Mouse (Mus musculus) heart, adult 8-10 months (tissue): Measurements from ENCODE around the gene Cldn4. TPM values are rescaled to one million over a fixed set of nuclear protein-coding genes. Genes with fewer than 3 reads are reported as not detected.
A peak's percentile ranks its signal among the peaks of the same experiment; 100 is the strongest.

ENCODE experiments used
- DNase-seq: peaks from one replicate; pipeline ENCODE4 v3.0.0; 2022; ENCODE audit warnings: low spot score
- total RNA-seq, 4 experiments: library from RNA; stranded (reverse); gene quantifications; 2 replicates each; pipeline ENCODE4 v1.2.4; 2022

The Cldn4 gene
- total RNA-seq: not detected

- no peak for DNase-seq
Measured at GRCm38 (mm10) chr5:134946857-134947255, at the start of gene Cldn4. TSS of gene Cldn4 (minus strand) at chr5:134946934.

GRCm38 (mm10) chr5:134992566-134992965 lies 45.8 kb upstream of the Cldn4 start:
- no peak for DNase-seq

- DNase-seq: no peak
Measured at GRCm38 (mm10) chr5:134989741-134990140, 43.0 kb upstream of the Cldn4 start.

GRCm38 (mm10) chr5:134989166-134989565 lies 42.4 kb upstream of the Cldn4 start:
- DNase-seq: no peak

GRCm38 (mm10) chr5:134986298-134987268 lies 39.8 kb upstream of the Cldn4 start:
- no peak for DNase-seq

- no peak for DNase-seq
Measured at GRCm38 (mm10) chr5:134985633-134986297, 39.0 kb upstream of the Cldn4 start, which contains the start of gene Cldn3. TSS of gene Cldn3 (plus strand) at chr5:134986214.

GRCm38 (mm10) chr5:134983771-134984170 lies 37.0 kb upstream of the Cldn4 start:
- no peak for DNase-seq

GRCm38 (mm10) chr5:134983111-134983510 lies 36.4 kb upstream of the Cldn4 start:
- DNase-seq: no peak

- DNase-seq: no peak
Measured at GRCm38 (mm10) chr5:134981149-134981548, 34.4 kb upstream of the Cldn4 start.

- no peak for DNase-seq
Measured at GRCm38 (mm10) chr5:134977837-134978236, 31.1 kb upstream of the Cldn4 start.

- no peak for DNase-seq
Measured at GRCm38 (mm10) chr5:134976577-134977250, 30.0 kb upstream of the Cldn4 start.

GRCm38 (mm10) chr5:134976164-134976563 lies 29.4 kb upstream of the Cldn4 start:
- DNase-seq: no peak

- DNase-seq: no peak
Measured at GRCm38 (mm10) chr5:134974921-134975320, 28.2 kb upstream of the Cldn4 start.

GRCm38 (mm10) chr5:134974294-134974693 lies 27.6 kb upstream of the Cldn4 start:
- DNase-seq: no peak

GRCm38 (mm10) chr5:134973526-134973925 lies 26.8 kb upstream of the Cldn4 start:
- no peak for DNase-seq

GRCm38 (mm10) chr5:134973081-134973480 lies 26.3 kb upstream of the Cldn4 start:
- no peak for DNase-seq

GRCm38 (mm10) chr5:134970671-134971070 lies 23.9 kb upstream of the Cldn4 start:
- no peak for DNase-seq

- no peak for DNase-seq
Measured at GRCm38 (mm10) chr5:134967164-134967944, 20.6 kb upstream of the Cldn4 start.

GRCm38 (mm10) chr5:134965852-134966821 lies 19.4 kb upstream of the Cldn4 start:
- DNase-seq: no peak

- DNase-seq: peak; percentile 64
Measured at GRCm38 (mm10) chr5:134965473-134965851, 18.7 kb upstream of the Cldn4 start.
